Mouse (Mus musculus) lung, embryonic 16.5 days (tissue): ENCODE measurements around the gene Lipc. TPM values are rescaled to one million over a fixed set of nuclear protein-coding genes. Genes with fewer than 3 reads are reported as not detected.
A peak's percentile ranks its signal among the peaks of the same experiment; 100 is the strongest.

Experiments
- ATAC-seq: fragments of 200-750 bp; cut with Nextera tagmentation; 2 replicates; pipeline ENCODE4 v1.8.0; 2017; ENCODE audit warnings: low read depth, mild to moderate bottlenecking, moderate library complexity
- H3K27ac ChIP-seq: fragments of 300-500 bp; sonication (generic); 2 replicates; pipeline ENCODE4 v1.5.1; 2014; ENCODE audit warnings: mild to moderate bottlenecking, control low read depth, low read length
- H3K27me3 ChIP-seq: fragments of 300-500 bp; sonication (generic); 2 replicates; pipeline ENCODE4 v1.6.1; 2014; ENCODE audit warnings: low read depth, low read length, mixed read lengths; ENCODE audit not compliant: control insufficient read depth, insufficient read depth
- H3K36me3 ChIP-seq: fragments of 300-500 bp; sonication (generic); 2 replicates; pipeline ENCODE4 v1.6.1; 2014; ENCODE audit warnings: low read length; ENCODE audit not compliant: control insufficient read depth, insufficient read depth
- H3K4me1 ChIP-seq: fragments of 300-500 bp; sonication (generic); replicated peaks from 2 replicates; pipeline ENCODE4 v1.6.1; 2014; ENCODE audit warnings: low read length, mixed read lengths; ENCODE audit not compliant: control insufficient read depth, insufficient read depth
- H3K4me2 ChIP-seq: fragments of 300-500 bp; sonication (generic); 2 replicates; pipeline ENCODE4 v1.6.1; 2014; ENCODE audit warnings: low read depth, low read length, control low read depth
- H3K4me3 ChIP-seq: fragments of 300-500 bp; sonication (generic); 2 replicates; pipeline ENCODE4 v1.5.1; 2014; ENCODE audit warnings: mild to moderate bottlenecking, low read length, control low read depth
- H3K9ac ChIP-seq: fragments of 300-500 bp; sonication (generic); 2 replicates; pipeline ENCODE4 v1.6.1; 2014; ENCODE audit warnings: low read length, control low read depth
- H3K9me3 ChIP-seq: fragments of 300-500 bp; sonication (generic); 2 replicates; pipeline ENCODE4 v1.6.1; 2016; ENCODE audit warnings: low read length; ENCODE audit not compliant: control insufficient read depth
- WGBS: fragments of 180-500 bp; shearing (Covaris S2); extraction: QIAGEN DNeasy Blood & Tissue Kit; methylation state at CpG from one replicate; pipeline ENCODE4 v1.1.7; 2014; 5-methylcytosine and 5-hydroxymethylcytosine counted together
- polyA plus RNA-seq: library from polyadenylated mRNA; unstranded; fragments of >200 nt; fragmentation: Nextera tagmentation; extraction: Ambion mirVana; gene quantifications from 2 replicates; pipeline ENCODE4 v1.2.1, GENCODE M21; 2015

The Lipc gene
- polyA plus RNA-seq, 1 experiment from 2014 or later: 0.25 TPM

DNA sequence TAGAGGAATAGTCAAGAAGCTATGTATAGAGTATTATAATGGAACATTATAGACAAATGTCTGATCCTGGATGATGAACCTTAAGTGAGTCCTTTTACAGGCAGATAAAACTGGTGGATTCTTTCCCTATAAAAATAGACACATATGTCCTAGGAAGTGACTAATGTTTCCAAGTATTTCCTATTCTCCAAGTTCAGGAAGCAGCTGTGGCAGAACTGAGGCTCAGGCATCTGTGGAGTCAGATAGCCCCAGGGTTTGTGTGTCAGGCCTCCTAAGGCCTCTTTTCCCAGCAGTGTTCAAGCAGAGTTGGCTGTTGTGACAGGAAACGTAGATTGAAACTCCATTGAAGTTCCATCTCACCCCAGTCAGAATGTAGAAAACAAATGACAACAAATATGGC lies 25.4 kb upstream of the Lipc start:
- no peaks in the 10 kb centered on the region for H3K36me3 ChIP-seq
- 56% methylated on average over 1 of the region's 1 CpGs for WGBS
- peak; percentile 60 for ATAC-seq
- no peak overlapping the region for H3K9ac ChIP-seq
- no peak overlapping the region for H3K4me2 ChIP-seq
- H3K27me3 ChIP-seq: no peaks in the 10 kb centered on the region
- H3K27ac ChIP-seq: no peak overlapping the region
- H3K4me1 ChIP-seq: no peaks in the 10 kb centered on the region
- H3K4me3 ChIP-seq: no peak overlapping the region
- peaks cover 4% of the 10 kb centered on the region; the same call in 1 of the 2 replicates for H3K9me3 ChIP-seq

DNA sequence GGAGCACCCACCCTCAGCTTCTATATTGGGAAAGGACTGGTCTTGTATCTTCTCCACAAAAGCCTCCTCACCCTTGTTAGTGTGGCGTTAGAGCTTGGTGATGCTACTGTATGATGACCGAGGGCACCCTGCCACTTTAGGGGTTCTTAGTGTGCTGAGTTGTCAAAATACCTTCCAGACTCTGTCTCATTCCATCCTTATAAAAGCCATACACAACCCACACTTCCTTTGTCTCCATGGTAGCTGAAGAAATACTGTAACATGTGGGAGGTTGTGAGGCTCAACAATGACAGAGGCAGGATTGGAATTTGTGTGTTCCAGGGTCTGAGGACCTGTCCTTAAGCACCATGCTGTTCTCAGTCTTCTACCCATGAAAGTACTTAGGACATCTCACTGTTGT lies 23.9 kb upstream of the Lipc start:
- H3K9me3 ChIP-seq: peaks cover 4% of the 10 kb centered on the region; the same call in 1 of the 2 replicates
- no peak for ATAC-seq
- no peaks in the 10 kb centered on the region for H3K4me1 ChIP-seq
- H3K4me2 ChIP-seq: no peak overlapping the region
- 93% methylated on average over 2 of the region's 2 CpGs for WGBS
- H3K36me3 ChIP-seq: no peaks in the 10 kb centered on the region
- no peak overlapping the region for H3K9ac ChIP-seq
- H3K27ac ChIP-seq: no peak overlapping the region
- no peak overlapping the region for H3K4me3 ChIP-seq
- H3K27me3 ChIP-seq: no peaks in the 10 kb centered on the region

DNA sequence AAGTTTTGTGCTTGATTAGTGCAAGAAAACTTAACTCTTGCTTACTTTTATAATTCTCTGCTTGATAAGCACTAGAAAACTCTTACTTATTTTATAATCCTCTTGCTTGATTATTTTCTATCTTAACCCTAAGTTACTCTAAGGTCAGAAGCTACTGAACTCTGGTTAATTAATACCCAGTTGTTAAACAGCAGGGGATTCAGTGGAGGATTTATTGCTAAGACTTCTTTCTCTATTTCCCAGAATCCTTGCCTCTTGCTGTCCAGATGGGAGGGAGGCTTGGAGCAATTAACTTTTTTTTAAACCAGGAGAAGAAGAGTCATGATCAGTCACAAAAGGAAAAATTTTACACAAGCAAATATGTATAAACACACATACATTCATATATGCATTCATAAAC lies 21.3 kb upstream of the Lipc start:
- H3K4me1 ChIP-seq: no peaks in the 10 kb centered on the region

DNA sequence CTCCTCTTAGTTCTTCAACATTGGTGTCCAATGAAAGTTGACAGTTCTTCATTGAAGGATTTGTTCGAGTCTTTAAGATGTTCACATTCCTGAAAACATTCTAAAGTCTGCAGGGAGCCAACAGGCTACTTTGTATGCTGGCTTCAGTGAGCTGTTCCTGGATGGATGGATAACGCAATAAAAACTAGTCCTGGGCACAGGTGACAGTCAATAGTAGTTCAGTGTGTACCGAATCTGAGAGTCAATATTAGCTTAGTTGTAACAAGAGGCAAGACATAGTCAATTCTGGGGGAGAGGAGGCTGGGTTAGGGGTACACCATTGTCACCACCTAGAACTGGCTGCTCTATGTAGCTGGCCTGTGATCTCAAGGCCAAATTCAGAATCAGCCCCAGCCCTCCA lies 17.2 kb upstream of the Lipc start:
- WGBS: 52% methylated on average over 3 of the region's 3 CpGs
- Histone ChIP-seq H3K4me1 (no peaks in the 10 kb centered on the region), H3K4me3 (no peak overlapping the region), H3K9ac (no peak overlapping the region), H3K4me2 (no peak overlapping the region), H3K27ac (no peak overlapping the region), H3K9me3 (no peaks in the 10 kb centered on the region), H3K36me3 (no peaks in the 10 kb centered on the region), H3K27me3 (no peaks in the 10 kb centered on the region)
- no peak for ATAC-seq

More for the DNA sequence above, 21.3 kb upstream of the Lipc start:
- Histone ChIP-seq H3K4me2 (no peak overlapping the region), H3K27ac (no peak overlapping the region), H3K27me3 (no peaks in the 10 kb centered on the region), H3K9me3 (no peaks in the 10 kb centered on the region), H3K36me3 (no peaks in the 10 kb centered on the region), H3K4me3 (no peak overlapping the region), H3K9ac (no peak overlapping the region)
- no peak for ATAC-seq

DNA sequence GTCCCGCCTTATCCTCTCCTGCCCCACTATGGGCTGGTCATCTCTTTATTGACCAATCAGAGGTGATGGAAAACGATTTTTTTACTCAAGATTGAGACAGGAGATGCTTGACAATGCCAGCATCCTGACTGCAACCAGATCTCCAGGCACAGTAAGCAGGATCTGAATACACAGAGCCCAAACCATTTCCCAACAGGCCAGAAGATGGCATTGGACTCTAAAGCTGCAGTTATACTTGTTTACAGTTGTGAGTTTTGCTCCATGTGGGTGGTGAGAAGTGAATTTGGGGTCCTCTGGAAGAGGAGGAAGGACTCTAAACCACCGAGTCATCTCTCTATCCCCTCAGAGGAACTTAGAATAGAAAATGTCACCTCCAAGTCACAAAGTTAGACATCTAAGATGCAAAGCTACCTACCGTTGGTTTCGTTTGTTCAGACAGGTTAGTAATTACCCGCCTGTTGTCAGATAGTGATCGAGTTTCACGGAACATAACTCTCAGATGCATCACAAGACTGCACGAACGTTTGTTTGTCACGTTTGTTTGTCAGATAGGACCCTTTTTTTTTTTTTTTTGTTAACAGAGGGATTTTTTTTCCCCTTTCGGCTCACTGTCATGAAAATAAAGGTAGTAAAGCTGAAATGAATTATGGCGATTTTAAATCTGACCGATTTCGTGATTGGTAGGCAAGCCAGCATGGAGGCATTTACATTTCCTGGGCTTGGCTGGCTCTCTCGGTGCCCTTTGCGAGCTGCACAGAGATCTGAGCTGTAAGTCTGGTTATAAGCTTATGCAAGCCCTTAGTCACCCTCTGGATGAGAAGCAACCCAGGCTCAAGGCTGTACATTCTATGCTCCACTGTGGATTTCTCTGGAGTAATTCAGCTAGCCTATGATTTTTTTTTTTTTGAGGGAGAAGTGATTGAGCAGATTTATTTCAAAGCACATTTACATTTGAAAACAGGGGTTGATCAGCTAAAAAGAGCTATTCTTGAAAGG lies 14.3 kb upstream of the Lipc start:
- H3K36me3 ChIP-seq: no peaks in the 10 kb centered on the region
- H3K4me3 ChIP-seq: no peak overlapping the region
- WGBS: 71% methylated on average over 17 of the region's 17 CpGs
- H3K27me3 ChIP-seq: no peaks in the 10 kb centered on the region
- no peaks in the 10 kb centered on the region for H3K9me3 ChIP-seq
- H3K27ac ChIP-seq: no peak overlapping the region
- H3K4me2 ChIP-seq: no peak overlapping the region
- no peak overlapping the region for H3K9ac ChIP-seq
- ATAC-seq: no peak
- H3K4me1 ChIP-seq: no peaks in the 10 kb centered on the region

DNA sequence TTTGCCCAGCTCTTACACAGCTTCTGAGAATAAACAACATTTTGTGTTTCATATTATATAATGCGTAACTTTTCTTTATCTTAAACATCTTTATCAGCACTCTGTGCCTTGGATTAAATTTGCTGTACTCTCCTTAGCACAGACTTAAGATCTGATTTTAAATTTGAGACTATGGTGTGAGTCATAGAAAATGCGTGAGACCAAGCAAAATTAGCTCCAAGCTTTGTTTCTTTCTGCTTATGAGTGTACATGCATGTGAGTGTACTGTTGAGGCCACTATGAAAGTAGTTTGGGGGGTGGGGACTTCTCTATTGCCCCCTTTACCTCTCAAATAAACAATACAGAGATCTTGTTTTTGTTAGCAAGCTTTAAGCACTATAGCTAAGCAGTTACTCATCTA lies 13.4 kb upstream of the Lipc start:
- H3K9ac ChIP-seq: no peak overlapping the region
- H3K27ac ChIP-seq: no peak overlapping the region
- H3K4me3 ChIP-seq: no peak overlapping the region
- no peak overlapping the region for H3K4me2 ChIP-seq
- ATAC-seq: no peak
- no peaks in the 10 kb centered on the region for H3K9me3 ChIP-seq
- H3K36me3 ChIP-seq: no peaks in the 10 kb centered on the region
- H3K4me1 ChIP-seq: no peaks in the 10 kb centered on the region
- 77% methylated on average over 2 of the region's 2 CpGs for WGBS
- no peaks in the 10 kb centered on the region for H3K27me3 ChIP-seq

DNA sequence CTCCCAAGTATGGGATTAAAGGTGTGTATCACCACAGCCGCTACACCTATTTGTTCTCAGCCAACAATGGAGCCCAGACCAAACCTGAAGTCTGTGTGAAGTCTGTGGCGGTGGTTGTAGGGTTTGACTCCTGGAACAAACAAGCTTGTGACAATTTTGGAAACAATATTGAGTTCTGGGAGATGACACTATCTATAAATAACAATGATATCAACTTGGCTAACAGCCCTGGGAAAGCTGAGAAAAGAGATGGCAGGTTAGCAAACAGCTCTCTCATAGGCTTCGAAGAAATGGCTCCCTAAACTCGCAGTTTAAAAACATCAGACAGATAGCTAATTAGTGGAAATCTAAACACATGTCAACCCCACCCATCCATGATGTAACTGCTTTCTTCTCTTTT lies 13.0 kb upstream of the Lipc start:
- Histone ChIP-seq H3K4me3 (no peak overlapping the region), H3K4me1 (no peaks in the 10 kb centered on the region), H3K4me2 (no peak overlapping the region), H3K9me3 (no peaks in the 10 kb centered on the region), H3K27me3 (no peaks in the 10 kb centered on the region), H3K27ac (no peak overlapping the region), H3K36me3 (no peaks in the 10 kb centered on the region), H3K9ac (no peak overlapping the region)
- no peak for ATAC-seq
- 63% methylated on average over 4 of the region's 4 CpGs for WGBS

DNA sequence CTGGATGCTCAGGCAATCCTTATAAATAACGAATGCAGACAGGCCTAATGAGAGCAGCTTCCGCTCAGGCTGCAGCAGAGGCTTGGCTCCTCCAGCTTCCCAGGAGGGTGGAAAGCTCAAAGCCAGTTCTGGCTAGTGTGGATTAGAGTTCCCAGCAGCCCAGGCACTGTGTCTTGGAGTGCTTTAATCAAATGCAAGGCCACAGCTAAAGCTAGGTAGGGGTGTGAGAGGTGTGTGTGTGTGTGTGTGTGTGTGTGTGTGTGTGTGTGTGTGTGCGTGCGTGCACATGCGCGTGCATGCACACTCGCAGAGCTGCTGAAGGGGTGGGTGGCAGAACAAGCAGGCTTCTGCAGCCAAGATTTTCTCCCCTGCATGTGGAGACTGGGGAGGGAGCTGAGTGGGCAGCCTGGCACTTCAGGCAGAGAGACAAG lies 11.4 kb upstream of the Lipc start:
- no peak overlapping the region for H3K9ac ChIP-seq
- no peak overlapping the region for H3K4me2 ChIP-seq
- no peaks in the 10 kb centered on the region for H3K27me3 ChIP-seq
- H3K36me3 ChIP-seq: no peaks in the 10 kb centered on the region
- WGBS: 72% methylated on average over 7 of the region's 7 CpGs
- H3K27ac ChIP-seq: no peak overlapping the region
- no peak for ATAC-seq
- no peak overlapping the region for H3K4me3 ChIP-seq
- no peaks in the 10 kb centered on the region for H3K9me3 ChIP-seq
- H3K4me1 ChIP-seq: no peaks in the 10 kb centered on the region

DNA sequence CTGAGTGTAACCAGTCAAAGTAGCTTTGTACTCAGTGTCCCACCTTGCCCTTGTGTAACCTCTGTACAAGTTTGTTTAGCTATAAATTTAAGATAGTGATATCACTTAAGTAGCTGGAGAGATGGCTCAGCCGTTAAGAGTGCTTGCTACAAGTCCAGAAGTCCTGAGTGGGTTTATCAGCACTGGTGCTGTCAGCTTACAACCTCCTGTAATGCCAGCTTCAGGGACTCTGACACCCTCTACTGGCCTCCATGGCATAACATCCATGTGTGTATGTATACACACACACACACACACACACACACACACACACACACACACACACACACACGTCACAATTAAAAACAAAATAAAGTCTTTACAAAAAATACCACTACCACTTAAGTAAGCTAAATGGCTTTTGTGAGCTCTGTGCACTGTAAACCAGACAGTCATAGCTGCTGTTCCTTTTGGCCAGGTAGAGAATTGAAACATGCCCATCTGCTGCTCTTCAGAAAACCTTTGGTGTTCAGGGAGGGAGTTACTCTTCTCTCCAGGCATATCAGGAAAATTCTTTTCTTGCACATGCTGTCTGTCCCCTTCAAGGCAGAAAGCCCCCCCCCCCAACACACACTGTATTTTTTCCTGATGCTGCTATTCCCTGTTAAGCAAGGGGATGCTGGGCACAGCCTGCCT lies 10.9 kb upstream of the Lipc start:
- H3K4me2 ChIP-seq: no peak overlapping the region
- H3K4me3 ChIP-seq: no peak overlapping the region
- H3K27ac ChIP-seq: no peak overlapping the region
- H3K36me3 ChIP-seq: no peaks in the 10 kb centered on the region
- no peaks in the 10 kb centered on the region for H3K9me3 ChIP-seq
- no peaks in the 10 kb centered on the region for H3K4me1 ChIP-seq
- no peak for ATAC-seq
- 59% methylated on average over 2 of the region's 2 CpGs for WGBS
- no peaks in the 10 kb centered on the region for H3K27me3 ChIP-seq
- no peak overlapping the region for H3K9ac ChIP-seq
